Mouse (Mus musculus) granulocyte monocyte progenitor cell, adult 5-6 weeks (primary cell): ENCODE data around the gene Olfr948. TPM values are rescaled to one million over a fixed set of nuclear protein-coding genes. Genes with fewer than 3 reads are reported as not detected.

Source experiments
- ATAC-seq: replicated peaks from 2 replicates; pipeline ENCODE4 v1.8.0; 2016; ENCODE audit warnings: mild to moderate bottlenecking, moderate TSS enrichment, inconsistent platforms; ENCODE audit not compliant: poor library complexity, severe bottlenecking
- total RNA-seq, 2 experiments: library from RNA; stranded (forward) in 1 of 2; stranded (reverse) in 1 of 2; fragments of 200-712, 200-1000 nt in 1 of 2; fragments of >200 nt in 1 of 2; fragmentation: Nextera tagmentation in 1 of 2; gene quantifications; 2 replicates each; pipeline ENCODE4 v1.2.3; 2014 to 2017

Olfr948 gene
- total RNA-seq (2014; fragmentation: Nextera tagmentation) (not detected in 2 replicates), total RNA-seq (2017) (not detected in 2 replicates)

DNA sequence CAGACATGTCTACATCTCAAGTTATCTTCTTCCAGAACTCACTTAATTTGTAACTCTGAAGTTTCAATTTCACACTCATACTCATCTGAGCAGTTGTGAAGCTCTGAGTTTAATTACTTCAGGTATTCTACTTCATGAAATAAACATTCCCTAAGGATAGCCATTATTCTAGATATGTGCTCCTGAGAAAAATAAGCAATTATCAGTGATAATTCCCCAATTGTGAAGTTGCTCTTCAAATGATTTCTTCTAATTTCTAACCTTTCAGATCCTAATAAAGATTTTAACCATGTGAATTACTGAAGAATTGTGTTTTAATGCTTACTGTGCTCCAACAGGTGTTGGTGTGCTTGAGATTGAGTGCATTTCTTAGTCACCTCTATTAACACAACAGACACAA is at the start of gene Olfr948:
Gene Olfr948, minus strand, starts transcription at position 101 of the 400 bp plus-strand sequence.
- no peak for ATAC-seq

DNA sequence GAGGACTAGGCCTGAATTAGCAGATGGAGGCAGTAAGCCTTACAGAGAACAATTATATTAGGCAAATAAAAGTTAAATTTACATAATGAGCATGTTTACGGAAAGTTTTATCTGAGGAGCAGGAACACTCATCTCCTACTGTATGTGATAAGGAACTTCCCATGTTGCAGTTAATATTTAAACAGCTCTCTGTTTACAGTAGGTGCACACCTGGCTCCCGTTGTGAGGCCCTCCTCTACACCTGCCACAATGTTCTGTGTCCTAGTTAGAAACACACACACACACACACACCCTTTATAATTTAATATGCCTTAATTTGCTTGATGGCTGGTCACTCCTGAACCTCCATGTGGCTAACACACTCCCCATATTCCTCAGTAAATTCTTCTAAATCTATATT is 38.7 kb downstream of the Olfr948 start:
- no peak for ATAC-seq

DNA sequence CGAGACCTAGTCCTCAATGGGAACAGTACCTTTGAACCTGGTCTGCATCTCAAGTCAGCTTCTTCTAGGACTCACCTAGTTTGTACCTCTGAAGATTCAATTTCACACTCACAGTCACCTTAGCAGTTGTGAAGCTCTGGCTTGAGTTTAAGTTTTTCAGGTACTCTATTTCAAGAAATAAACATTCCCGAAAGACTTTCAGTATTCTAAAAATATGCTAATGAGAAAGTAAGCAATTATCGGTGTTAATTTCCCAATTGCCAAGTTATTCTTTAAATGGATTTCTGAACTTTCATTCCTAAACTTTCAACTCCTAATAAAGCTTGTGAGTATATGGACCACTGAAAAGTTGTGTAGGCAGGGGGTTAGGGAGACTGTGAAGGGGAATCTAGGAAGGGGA is 49.1 kb downstream of the Olfr948 start, which contains the start of gene Olfr945:
Gene Olfr945, minus strand, starts transcription at position 101 of the 400 bp plus-strand sequence.
- no peak for ATAC-seq

Other genes with a start within 250 kb of the Olfr948 start
- not detected in 2 replicates for gene Olfr938, start 247.2 kb downstream of the Olfr948 start, total RNA-seq (2014; fragmentation: Nextera tagmentation)
- gene Olfr938, start 247.2 kb downstream of the Olfr948 start, total RNA-seq (2017), result not detected in 2 replicates
- not detected in 2 replicates for gene Olfr27, start 197.9 kb downstream of the Olfr948 start, total RNA-seq (2014; fragmentation: Nextera tagmentation)
- not detected in 2 replicates for gene Olfr27, start 197.9 kb downstream of the Olfr948 start, total RNA-seq (2017)
- not detected in 2 replicates for gene Olfr943, start 159.7 kb downstream of the Olfr948 start, total RNA-seq (2014; fragmentation: Nextera tagmentation)
- not detected in 2 replicates for gene Olfr943, start 159.7 kb downstream of the Olfr948 start, total RNA-seq (2017)
- gene Olfr944, start 124.1 kb downstream of the Olfr948 start, total RNA-seq (2014; fragmentation: Nextera tagmentation), result not detected in 2 replicates
- gene Olfr944, start 124.1 kb downstream of the Olfr948 start, total RNA-seq (2017), result not detected in 2 replicates
- not detected in 2 replicates for gene Olfr1537, start 76.1 kb downstream of the Olfr948 start, total RNA-seq (2014; fragmentation: Nextera tagmentation)
- not detected in 2 replicates for gene Olfr1537, start 76.1 kb downstream of the Olfr948 start, total RNA-seq (2017)
- gene Olfr945, start 49.2 kb downstream of the Olfr948 start, total RNA-seq (2014; fragmentation: Nextera tagmentation), result not detected in 2 replicates
- not detected in 2 replicates for gene Olfr945, start 49.2 kb downstream of the Olfr948 start, total RNA-seq (2017)
- not detected in 2 replicates for gene Olfr951, start 61.4 kb upstream of the Olfr948 start, total RNA-seq (2014; fragmentation: Nextera tagmentation)
- gene Olfr951, start 61.4 kb upstream of the Olfr948 start, total RNA-seq (2017), result not detected in 2 replicates
- not detected in 2 replicates for gene Olfr952, start 101.1 kb upstream of the Olfr948 start, total RNA-seq (2014; fragmentation: Nextera tagmentation)
- gene Olfr952, start 101.1 kb upstream of the Olfr948 start, total RNA-seq (2017), result not detected in 2 replicates
- not detected in 2 replicates for gene Olfr954, start 130.7 kb upstream of the Olfr948 start, total RNA-seq (2014; fragmentation: Nextera tagmentation)
- not detected in 2 replicates for gene Olfr954, start 130.7 kb upstream of the Olfr948 start, total RNA-seq (2017)
- not detected in 2 replicates for gene Olfr955, start 145.9 kb upstream of the Olfr948 start, total RNA-seq (2014; fragmentation: Nextera tagmentation)
- gene Olfr955, start 145.9 kb upstream of the Olfr948 start, total RNA-seq (2017), result not detected in 2 replicates
- gene Olfr44, start 167.9 kb upstream of the Olfr948 start, total RNA-seq (2014; fragmentation: Nextera tagmentation), result not detected in 2 replicates
- not detected in 2 replicates for gene Olfr44, start 167.9 kb upstream of the Olfr948 start, total RNA-seq (2017)
- not detected in 2 replicates for gene Olfr957, start 189.8 kb upstream of the Olfr948 start, total RNA-seq (2014; fragmentation: Nextera tagmentation)
- gene Olfr957, start 189.8 kb upstream of the Olfr948 start, total RNA-seq (2017), result not detected in 2 replicates
- not detected in 2 replicates for gene Olfr958, start 228.0 kb upstream of the Olfr948 start, total RNA-seq (2014; fragmentation: Nextera tagmentation)
- gene Olfr958, start 228.0 kb upstream of the Olfr948 start, total RNA-seq (2017), result not detected in 2 replicates
- gene Olfr959, start 249.5 kb upstream of the Olfr948 start, total RNA-seq (2014; fragmentation: Nextera tagmentation), result not detected in 2 replicates
- gene Olfr959, start 249.5 kb upstream of the Olfr948 start, total RNA-seq (2017), result not detected in 2 replicates